Mouse (Mus musculus) bone marrow macrophage, adult 2 months (primary cell): ENCODE results near the gene Prom2.

Experiments
- CTCF ChIP-seq: IDR thresholded peaks from 2 replicates; pipeline ENCODE4 v1.5.1; 2012; ENCODE audit warnings: low read depth, mild to moderate bottlenecking, low read length, moderate library complexity
- POLR2A ChIP-seq: IDR thresholded peaks from 2 replicates; pipeline ENCODE4 v1.6.1; 2012; ENCODE audit warnings: mild to moderate bottlenecking, low read depth, low read length, borderline replicate concordance

GRCm38 (mm10) chr2:127518273-127518672 lies 23.0 kb downstream of the Prom2 start:
- TF ChIP-seq CTCF (no peak), POLR2A (no peak)
